Comparison of ENCODE assay signal across 26 mouse cellular contexts in genomic region chr16:32454646-32455045, GRCm38 (mm10). TPM values are rescaled to one million over a fixed set of nuclear protein-coding genes. Genes with fewer than 3 reads are reported as not detected.
DNase-seq lines count a peak whose midpoint lies in the region; ATAC-seq lines count a peak whose summit lies in the region.
"Had no signal": no experiment of that assay in that cellular context is flagged by ENCODE, and none has a peak within 500 bp of the region (broad histone marks: within the 10 kb centered on the region; RNA-seq: fewer than 3 reads in every experiment).

No protein-coding gene starts in this region.

- H3K4me3 ChIP-seq in midbrain, embryonic 10.5 days, result no peak overlapping the region
- no peak overlapping the region for H3K4me3 ChIP-seq in midbrain, embryonic 14.5 days (replicated peaks; ENCODE audit: low read depth, low read length)
- H3K4me3 ChIP-seq in kidney, embryonic 16.5 days (ENCODE audit: low read length), result no peak overlapping the region
- H3K4me3 ChIP-seq: heart, embryonic 13.5 days; hindbrain, embryonic 15.5 days; midbrain, embryonic 15.5 days; myocyte; stomach, embryonic 15.5 days had no signal

- H3K27me3 ChIP-seq in midbrain, embryonic 10.5 days (ENCODE audit: low read depth, poor library complexity, severe bottlenecking), result no peaks in the 10 kb centered on the region
- no peaks in the 10 kb centered on the region for H3K27me3 ChIP-seq in midbrain, embryonic 14.5 days (ENCODE audit: control insufficient read depth, insufficient read depth, low read length)
- H3K27me3 ChIP-seq in kidney, embryonic 16.5 days (ENCODE audit: insufficient read depth, low read length), result no peaks in the 10 kb centered on the region
- H3K27me3 ChIP-seq: heart, embryonic 13.5 days; hindbrain, embryonic 15.5 days; midbrain, embryonic 15.5 days; Patski; stomach, embryonic 15.5 days had no signal

- H3K4me1 ChIP-seq in midbrain, embryonic 10.5 days, result no peaks in the 10 kb centered on the region
- no peaks in the 10 kb centered on the region for H3K4me1 ChIP-seq in midbrain, embryonic 14.5 days (ENCODE audit: control insufficient read depth, insufficient read depth, low read length)
- no peaks in the 10 kb centered on the region for H3K4me1 ChIP-seq in kidney, embryonic 16.5 days (ENCODE audit: insufficient read depth, low read length)
- H3K4me1 ChIP-seq: hindbrain, embryonic 15.5 days; midbrain, embryonic 15.5 days; stomach, embryonic 15.5 days had no signal

- 79% methylated on average over 5 of the region's 5 CpGs for WGBS in midbrain, embryonic 10.5 days
- 91% methylated on average over 5 of the region's 5 CpGs for WGBS in midbrain, embryonic 14.5 days
- WGBS in kidney, embryonic 16.5 days, result 87% methylated on average over 5 of the region's 5 CpGs

- H3K36me3 ChIP-seq in midbrain, embryonic 10.5 days, result peaks cover 36% of the 10 kb centered on the region
- H3K36me3 ChIP-seq in midbrain, embryonic 14.5 days (ENCODE audit: control insufficient read depth, insufficient read depth, low read length), result peaks cover 41% of the 10 kb centered on the region
- peaks cover 17% of the 10 kb centered on the region; the same call in 1 of the 2 replicates for H3K36me3 ChIP-seq in kidney, embryonic 16.5 days (ENCODE audit: insufficient read depth, low read length)
- H3K36me3 ChIP-seq: stomach, embryonic 15.5 days had no signal

- no peak overlapping the region for H3K27ac ChIP-seq in midbrain, embryonic 10.5 days (replicated peaks)
- no peak overlapping the region for H3K27ac ChIP-seq in midbrain, embryonic 14.5 days (replicated peaks; ENCODE audit: low read depth, low read length)
- no peak overlapping the region for H3K27ac ChIP-seq in kidney, embryonic 16.5 days (ENCODE audit: low read length)
- H3K27ac ChIP-seq: heart, embryonic 13.5 days; hindbrain, embryonic 15.5 days; midbrain, embryonic 15.5 days; stomach, embryonic 15.5 days had no signal

- no peak for ATAC-seq in midbrain, embryonic 14.5 days (ENCODE audit: low FRiP score, low TSS enrichment)
- ATAC-seq in kidney, embryonic 16.5 days (ENCODE audit: low FRiP score, low TSS enrichment), result no peak
- ATAC-seq: intestine, embryonic 16.5 days; lung, postnatal 0 days; midbrain, embryonic 15.5 days; Patski had no signal

- no peaks in the 10 kb centered on the region for H3K9me3 ChIP-seq in midbrain, embryonic 10.5 days (replicated peaks)
- no peaks in the 10 kb centered on the region for H3K9me3 ChIP-seq in midbrain, embryonic 14.5 days (ENCODE audit: control insufficient read depth, low read length)
- no peaks in the 10 kb centered on the region for H3K9me3 ChIP-seq in kidney, embryonic 16.5 days (ENCODE audit: low read length)
- H3K9me3 ChIP-seq: heart, embryonic 13.5 days; hindbrain, embryonic 15.5 days; midbrain, embryonic 15.5 days; stomach, embryonic 15.5 days had no signal

- H3K9ac ChIP-seq in midbrain, embryonic 14.5 days (replicated peaks; ENCODE audit: low read length), result no peak overlapping the region
- H3K9ac ChIP-seq in kidney, embryonic 16.5 days (replicated peaks; ENCODE audit: low read length), result no peak overlapping the region
- H3K9ac ChIP-seq: heart, embryonic 13.5 days; hindbrain, embryonic 15.5 days; liver, embryonic 14.5 days; midbrain, embryonic 15.5 days; stomach, embryonic 15.5 days had no signal

- DNase-seq in embryo, embryonic 10 days (ENCODE audit: low spot score), result peak; percentile 53
- no peak for DNase-seq in embryo, embryonic 9.5 days (ENCODE audit: extremely low spot score)
- DNase-seq in midbrain, embryonic 10.5 days (ENCODE audit: low spot score), result peak; percentile 17
- DNase-seq in midbrain, embryonic 14.5 days, result no peak
- peak; percentile 22 for DNase-seq in hindlimb bud, embryonic 11.5 days (ENCODE audit: extremely low spot score, low read depth, low spot score)
- no peak for DNase-seq in cerebellum, adult 9-10 months
- DNase-seq in thymus, postnatal 0 days (ENCODE audit: low spot score), result no peak
- DNase-seq: adrenal gland, postnatal 10 days; cerebellum, adult 9-11 months; gastrocnemius, postnatal 10 days; heart, adult 11 months; kidney, postnatal 4 days; right cerebral cortex, postnatal 25 days; thymus, adult 18-20 months had no signal

- H3K4me2 ChIP-seq in midbrain, embryonic 14.5 days (ENCODE audit: low read length), result no peak overlapping the region
- no peak overlapping the region for H3K4me2 ChIP-seq in kidney, embryonic 16.5 days (replicated peaks; ENCODE audit: low read depth, low read length)
- H3K4me2 ChIP-seq: heart, embryonic 13.5 days; hindbrain, embryonic 15.5 days; midbrain, embryonic 15.5 days; stomach, embryonic 15.5 days had no signal

RNA-seq across cellular contexts. Expression of gene Pcyt1a, which starts 23.9 kb away (rescaled TPM):
- 43.1 and 46.4 TPM in 2 replicates for polyA plus RNA-seq in midbrain, embryonic 10.5 days (2016; fragmentation: Nextera tagmentation; extraction: Ambion mirVana)
- 34.9 and 57.0 TPM in 2 replicates for polyA plus RNA-seq in midbrain, embryonic 14.5 days (2014; fragmentation: Nextera tagmentation; extraction: Ambion mirVana)
- 38.3 and 44.6 TPM in 2 replicates for polyA plus RNA-seq in kidney, embryonic 16.5 days (2015; fragmentation: Nextera tagmentation; extraction: Ambion mirVana)
- polyA plus RNA-seq in thymus, postnatal 0 days (2015; fragmentation: Nextera tagmentation; extraction: Ambion mirVana), result 14.8 and 15.8 TPM in 2 replicates

RNA-seq across cellular contexts. Expression of gene Slc51a, which starts 33.0 kb away (rescaled TPM):
- polyA plus RNA-seq in midbrain, embryonic 10.5 days (2016; fragmentation: Nextera tagmentation; extraction: Ambion mirVana), result 0.16 and 0.35 TPM in 2 replicates
- 0.16 TPM in 1 of 2 replicates, not detected in the other for polyA plus RNA-seq in midbrain, embryonic 14.5 days (2014; fragmentation: Nextera tagmentation; extraction: Ambion mirVana)
- 3.0 and 3.9 TPM in 2 replicates for polyA plus RNA-seq in kidney, embryonic 16.5 days (2015; fragmentation: Nextera tagmentation; extraction: Ambion mirVana)
- polyA plus RNA-seq in thymus, postnatal 0 days (2015; fragmentation: Nextera tagmentation; extraction: Ambion mirVana), result 0.90 and 0.91 TPM in 2 replicates

RNA-seq across cellular contexts. Expression of gene Tctex1d2, which starts 35.1 kb away (rescaled TPM):
- polyA plus RNA-seq in midbrain, embryonic 10.5 days (2016; fragmentation: Nextera tagmentation; extraction: Ambion mirVana), result 34.6 and 36.3 TPM in 2 replicates
- 34.1 and 40.1 TPM in 2 replicates for polyA plus RNA-seq in midbrain, embryonic 14.5 days (2014; fragmentation: Nextera tagmentation; extraction: Ambion mirVana)
- polyA plus RNA-seq in kidney, embryonic 16.5 days (2015; fragmentation: Nextera tagmentation; extraction: Ambion mirVana), result 30.0 and 30.7 TPM in 2 replicates
- polyA plus RNA-seq in thymus, postnatal 0 days (2015; fragmentation: Nextera tagmentation; extraction: Ambion mirVana), result 14.1 and 15.5 TPM in 2 replicates

RNA-seq across cellular contexts. Expression of gene Zdhhc19, which starts 41.4 kb away (rescaled TPM):
- not detected in 2 replicates for polyA plus RNA-seq in midbrain, embryonic 10.5 days (2016; fragmentation: Nextera tagmentation; extraction: Ambion mirVana)
- not detected in 2 replicates for polyA plus RNA-seq in midbrain, embryonic 14.5 days (2014; fragmentation: Nextera tagmentation; extraction: Ambion mirVana)
- not detected in 2 replicates for polyA plus RNA-seq in kidney, embryonic 16.5 days (2015; fragmentation: Nextera tagmentation; extraction: Ambion mirVana)
- not detected in 2 replicates for polyA plus RNA-seq in thymus, postnatal 0 days (2015; fragmentation: Nextera tagmentation; extraction: Ambion mirVana)
- polyA plus RNA-seq: cortical plate, adult 2 months; heart, embryonic 13.5 days; kidney, embryonic 14.5 days; liver, embryonic 14.5 days; lung, postnatal 0 days; midbrain, embryonic 15.5 days; myocyte; Patski had no signal

RNA-seq across cellular contexts. Expression of gene Tm4sf19, which starts 54.3 kb away (rescaled TPM):
- polyA plus RNA-seq in midbrain, embryonic 10.5 days (2016; fragmentation: Nextera tagmentation; extraction: Ambion mirVana), result not detected in 2 replicates
- polyA plus RNA-seq in midbrain, embryonic 14.5 days (2014; fragmentation: Nextera tagmentation; extraction: Ambion mirVana), result not detected in 2 replicates
- not detected in 2 replicates for polyA plus RNA-seq in kidney, embryonic 16.5 days (2015; fragmentation: Nextera tagmentation; extraction: Ambion mirVana)
- polyA plus RNA-seq in thymus, postnatal 0 days (2015; fragmentation: Nextera tagmentation; extraction: Ambion mirVana), result not detected in 2 replicates
- polyA plus RNA-seq: cortical plate, adult 2 months; hindbrain, embryonic 15.5 days; intestine, embryonic 16.5 days; kidney, embryonic 14.5 days; lung, postnatal 0 days; midbrain, embryonic 15.5 days; Patski; stomach, embryonic 15.5 days had no signal

Comparison
In these comparisons a context has a peak if more than half of its experiments do, and no peak if none do; other contexts are left out.
1. DNase-seq: peak in embryo, embryonic 10 days (single experiment), midbrain, embryonic 10.5 days (single experiment) and hindlimb bud, embryonic 11.5 days (single experiment); none in embryo, embryonic 9.5 days (single experiment), midbrain, embryonic 14.5 days (single experiment), cerebellum, adult 9-10 months (single experiment) and thymus, postnatal 0 days (single experiment).